Mouse (Mus musculus): ENCODE results near the gene Ptk6.

The Ptk6 gene

DNA sequence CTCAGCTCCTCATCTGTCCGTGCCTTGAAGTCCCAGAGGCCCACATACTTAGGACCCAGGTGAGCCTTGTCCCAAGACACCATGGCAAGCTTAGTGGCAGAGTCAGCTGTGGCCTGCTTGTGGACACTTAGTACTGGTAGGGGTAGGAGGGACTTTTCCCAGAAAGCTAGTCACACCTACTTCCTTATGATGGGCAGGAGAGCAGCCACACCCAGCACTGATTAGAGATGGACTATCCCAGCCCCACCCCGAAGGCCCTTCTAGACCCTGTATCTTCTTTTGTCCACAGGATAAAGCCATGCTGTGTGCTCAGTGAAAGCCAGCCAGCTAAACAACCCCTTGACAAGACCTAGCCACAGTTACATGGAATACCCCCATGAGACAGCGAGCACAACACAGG lies at the start of gene Ptk6:
TSS of gene Ptk6 (minus strand) at position 368 of the 400 bp plus-strand sequence.
- DNase-seq: no peak

DNA sequence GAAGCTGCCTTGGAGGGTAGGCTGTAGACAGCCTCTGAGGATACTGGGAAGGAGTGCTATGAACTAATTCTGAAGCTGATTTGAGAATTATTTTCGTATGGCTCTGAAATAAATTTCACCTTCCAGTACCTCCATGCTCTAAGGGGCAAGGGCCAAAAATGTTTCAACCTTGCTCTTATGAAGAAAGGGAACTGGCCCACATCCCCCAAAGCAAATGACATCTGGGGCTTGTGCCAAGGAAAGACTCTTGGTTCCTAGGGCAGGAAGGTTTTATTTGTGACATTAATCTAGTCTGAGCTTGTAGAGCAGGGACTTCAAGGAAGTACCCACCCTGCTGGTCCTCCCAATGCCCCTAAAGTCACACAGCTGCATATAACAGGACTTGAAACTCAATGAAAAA lies 49.3 kb upstream of the Ptk6 start:
- DNase-seq: no peak

DNA sequence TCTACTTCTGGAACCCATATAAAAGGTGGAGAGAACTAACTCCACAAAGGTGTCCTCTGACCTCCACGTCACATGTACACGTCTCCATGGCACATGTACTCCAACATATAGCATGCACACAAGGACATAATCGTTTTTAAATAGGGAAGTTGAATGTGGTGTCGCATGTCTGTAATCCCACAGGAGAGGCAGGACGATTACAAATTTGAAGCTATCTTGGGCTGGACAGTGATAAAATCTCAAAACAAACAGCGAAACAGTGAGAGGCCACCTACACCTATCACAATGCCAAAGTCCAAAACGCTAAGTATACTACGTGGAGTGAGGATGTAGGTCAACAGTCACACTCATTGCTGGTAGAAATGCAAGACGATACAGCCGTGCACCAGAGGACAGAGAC lies 46.6 kb upstream of the Ptk6 start:
- no peak for DNase-seq

DNA sequence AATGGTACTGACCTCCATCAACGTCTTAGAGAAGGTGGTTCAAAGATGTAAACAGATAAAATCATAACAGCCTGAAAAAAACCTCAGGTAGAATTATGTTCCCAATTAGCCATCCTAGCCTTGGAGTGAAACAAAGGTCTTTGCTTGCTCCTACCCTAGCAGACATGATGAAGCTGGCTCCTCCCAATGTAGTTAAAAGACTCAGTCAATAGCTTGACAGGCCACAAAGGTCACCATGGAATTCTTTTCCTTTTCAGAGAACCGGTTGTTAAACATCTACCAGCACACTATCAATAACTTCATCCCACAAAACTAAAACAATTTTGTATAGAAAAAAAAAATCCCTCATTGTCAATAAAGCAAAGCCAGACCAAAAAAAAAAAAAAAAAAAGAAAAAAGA lies 42.4 kb upstream of the Ptk6 start:
- no peak for DNase-seq

DNA sequence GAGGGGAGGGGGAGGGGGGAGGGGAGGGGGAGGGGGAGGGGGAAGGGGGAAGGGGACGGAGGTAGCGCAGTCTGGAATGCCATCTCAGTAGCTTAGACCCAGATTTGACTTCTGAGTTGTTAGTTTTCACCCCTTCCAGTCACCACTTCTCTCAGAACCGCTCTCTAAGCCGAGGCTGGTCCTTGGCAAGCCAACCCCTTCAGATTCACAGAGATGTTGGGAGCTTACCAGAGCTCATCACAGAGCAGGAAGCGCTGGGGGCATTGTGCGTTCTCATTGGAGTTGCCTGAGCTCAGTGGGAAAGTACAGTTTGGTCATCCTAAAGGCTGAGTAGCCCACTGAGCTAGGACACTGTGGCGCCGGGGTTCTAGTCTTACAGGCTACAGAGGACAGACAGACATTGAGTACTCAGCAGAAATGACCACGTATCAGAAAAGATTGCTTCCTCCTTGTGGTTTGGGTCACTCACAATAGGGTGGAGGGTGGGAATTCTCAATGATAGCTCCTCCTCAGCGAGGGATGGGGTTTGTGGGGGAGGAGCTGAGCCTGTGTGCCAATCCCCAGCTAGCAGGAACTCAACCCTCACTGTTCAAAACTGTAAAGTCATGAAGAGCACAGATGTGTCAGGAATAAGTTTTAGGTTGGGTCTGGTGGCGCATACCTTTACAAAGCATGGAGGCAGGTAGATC lies 41.3 kb upstream of the Ptk6 start:
- DNase-seq: no peak

DNA sequence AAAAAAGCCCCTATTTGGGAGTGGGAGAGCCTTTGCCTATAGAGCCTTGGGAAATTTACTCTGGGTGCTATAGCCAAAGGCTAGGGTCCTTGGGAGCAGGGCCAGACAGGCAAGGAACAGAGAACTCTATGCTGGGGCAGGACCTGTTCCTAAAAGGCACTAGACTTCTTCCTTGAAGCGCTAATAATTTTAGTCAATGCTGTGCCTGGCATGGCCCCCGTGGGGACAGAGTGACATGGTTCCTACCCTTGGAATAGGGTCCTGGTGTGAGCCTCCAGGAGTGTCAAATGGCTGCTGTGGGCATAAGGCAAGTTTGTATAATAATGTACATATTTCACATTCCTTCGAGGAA lies 39.7 kb upstream of the Ptk6 start:
- no peak for DNase-seq

DNA sequence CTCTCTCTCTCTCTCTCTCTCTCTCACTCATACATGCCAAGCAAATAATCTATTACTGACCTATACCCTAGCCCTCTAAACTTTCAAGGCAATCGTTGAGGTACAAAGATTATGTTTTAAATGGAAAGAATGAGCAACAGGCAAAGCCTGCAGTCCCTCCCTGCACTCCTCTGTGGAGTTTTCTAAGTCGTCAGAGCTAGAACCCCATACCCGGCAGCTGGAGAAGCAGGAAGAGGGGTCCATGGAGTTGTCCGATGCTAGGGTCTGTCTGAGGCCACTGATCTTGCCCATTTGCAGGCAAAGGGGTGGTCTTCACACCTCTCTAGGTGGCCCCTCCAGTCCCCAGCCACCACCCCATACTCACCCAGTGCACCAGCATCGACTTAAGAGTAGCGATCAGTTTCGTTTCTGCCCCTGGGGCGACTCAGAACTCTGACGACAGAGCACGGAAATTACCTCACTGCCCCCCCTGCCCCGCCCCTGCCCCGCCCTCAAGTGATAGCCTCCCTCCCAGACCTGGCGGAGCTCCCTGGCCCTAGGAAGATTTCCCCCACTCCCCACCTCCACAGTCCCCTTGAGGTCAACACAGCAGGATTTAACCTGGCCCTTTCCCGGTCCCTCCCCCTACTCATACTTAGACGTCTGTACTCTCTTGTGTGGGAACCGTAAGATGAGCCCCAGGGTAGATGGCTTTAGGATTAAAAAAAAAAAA lies 39.2 kb upstream of the Ptk6 start, which contains the start of gene Helz2:
TSS of gene Helz2 (minus strand) at position 426 of the 712 bp plus-strand sequence.
- no peak for DNase-seq

DNA sequence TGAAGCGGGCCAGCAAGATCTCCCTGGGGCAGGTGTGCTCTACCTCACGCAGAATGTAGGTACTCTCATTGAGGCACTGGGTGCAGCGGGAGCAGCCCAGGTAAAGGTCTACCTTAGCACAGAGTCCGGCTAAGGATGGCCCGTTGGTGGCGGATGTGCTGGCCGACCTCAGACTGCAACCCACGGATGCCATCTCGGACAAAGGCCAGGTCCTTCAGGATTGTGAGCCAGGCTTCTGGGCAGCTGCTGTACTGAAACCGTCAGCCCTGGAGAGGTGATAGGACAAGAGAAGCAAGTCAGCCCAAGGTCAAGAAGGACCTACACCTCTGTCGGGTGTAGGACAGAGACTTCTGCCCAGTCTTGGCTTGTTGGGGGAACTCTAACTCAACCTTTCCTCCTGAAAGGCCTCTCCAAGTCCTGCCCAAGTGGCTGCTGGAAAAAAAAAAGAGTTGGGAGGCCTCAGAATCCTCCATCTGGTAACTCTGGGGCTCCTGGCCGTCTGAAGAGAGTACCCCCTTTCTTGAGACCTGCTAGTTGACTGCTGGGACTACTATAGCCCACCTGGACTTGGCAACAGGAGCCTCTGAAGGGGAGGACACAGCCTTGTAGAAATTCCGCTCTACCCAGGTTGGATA lies 38.3 kb upstream of the Ptk6 start:
- DNase-seq: no peak

DNA sequence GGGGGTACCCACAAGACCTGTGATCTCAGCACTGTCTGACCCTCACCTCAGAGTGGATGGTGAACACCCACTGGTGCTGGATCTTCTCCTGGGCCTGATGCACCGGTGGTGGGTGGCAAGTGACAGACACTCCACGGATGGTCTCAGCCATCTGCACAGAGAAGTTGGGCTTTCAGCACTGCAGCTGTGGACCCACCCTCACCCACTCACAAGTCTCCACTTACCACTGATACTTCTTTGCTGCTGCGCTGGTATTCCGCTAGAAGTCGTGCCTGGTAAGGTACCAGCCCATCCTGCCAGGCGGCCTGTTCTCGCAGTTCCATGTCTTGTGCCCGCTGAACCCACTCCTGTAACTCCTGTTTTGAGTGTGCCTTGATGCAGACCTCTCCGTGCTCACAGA lies 36.7 kb upstream of the Ptk6 start:
- DNase-seq: no peak

DNA sequence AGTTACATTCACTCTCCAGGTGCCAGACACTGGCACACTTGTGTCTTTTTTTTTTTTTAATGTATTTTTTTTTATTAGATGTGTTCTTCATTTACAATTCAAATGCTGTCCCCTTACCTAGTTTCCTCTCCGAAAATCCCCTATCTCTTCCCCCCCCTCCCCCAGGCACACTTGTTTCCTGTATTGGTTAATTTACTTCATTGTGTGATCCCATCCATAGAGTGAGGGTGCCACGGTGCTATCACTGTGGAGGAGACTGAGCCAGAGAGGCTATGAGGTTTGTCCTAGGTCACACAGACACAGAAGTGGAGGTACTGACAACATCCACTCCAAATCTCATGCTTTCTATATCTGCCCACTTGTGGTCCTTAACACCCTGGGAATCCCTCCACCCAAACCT lies 36.3 kb upstream of the Ptk6 start:
- no peak for DNase-seq

DNA sequence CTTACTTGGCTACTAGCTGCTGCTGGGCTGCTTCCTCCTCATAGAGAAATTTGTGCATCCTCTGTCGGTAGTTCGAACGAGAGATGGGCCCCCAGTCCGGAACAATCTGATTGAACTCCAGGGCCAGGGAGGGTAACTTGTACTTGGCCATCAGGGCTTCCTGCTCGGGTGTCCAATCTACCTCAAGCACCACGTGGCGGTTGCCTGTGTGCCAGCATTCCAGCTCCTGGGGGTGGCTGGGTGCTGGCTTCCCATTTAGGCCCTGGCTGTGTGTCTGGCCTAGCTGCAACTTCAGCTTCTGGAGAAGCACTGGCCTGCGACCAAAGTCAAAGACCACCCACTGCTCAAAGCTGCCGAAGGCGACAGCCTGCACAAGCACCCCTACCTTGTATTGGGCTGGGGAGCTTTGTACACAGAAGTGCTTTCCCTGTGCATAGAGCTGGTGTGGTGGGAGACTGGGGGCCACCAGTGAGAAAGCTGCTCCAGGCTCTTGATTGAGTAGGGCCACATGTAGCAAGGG lies 35.6 kb upstream of the Ptk6 start:
- DNase-seq: no peak

DNA sequence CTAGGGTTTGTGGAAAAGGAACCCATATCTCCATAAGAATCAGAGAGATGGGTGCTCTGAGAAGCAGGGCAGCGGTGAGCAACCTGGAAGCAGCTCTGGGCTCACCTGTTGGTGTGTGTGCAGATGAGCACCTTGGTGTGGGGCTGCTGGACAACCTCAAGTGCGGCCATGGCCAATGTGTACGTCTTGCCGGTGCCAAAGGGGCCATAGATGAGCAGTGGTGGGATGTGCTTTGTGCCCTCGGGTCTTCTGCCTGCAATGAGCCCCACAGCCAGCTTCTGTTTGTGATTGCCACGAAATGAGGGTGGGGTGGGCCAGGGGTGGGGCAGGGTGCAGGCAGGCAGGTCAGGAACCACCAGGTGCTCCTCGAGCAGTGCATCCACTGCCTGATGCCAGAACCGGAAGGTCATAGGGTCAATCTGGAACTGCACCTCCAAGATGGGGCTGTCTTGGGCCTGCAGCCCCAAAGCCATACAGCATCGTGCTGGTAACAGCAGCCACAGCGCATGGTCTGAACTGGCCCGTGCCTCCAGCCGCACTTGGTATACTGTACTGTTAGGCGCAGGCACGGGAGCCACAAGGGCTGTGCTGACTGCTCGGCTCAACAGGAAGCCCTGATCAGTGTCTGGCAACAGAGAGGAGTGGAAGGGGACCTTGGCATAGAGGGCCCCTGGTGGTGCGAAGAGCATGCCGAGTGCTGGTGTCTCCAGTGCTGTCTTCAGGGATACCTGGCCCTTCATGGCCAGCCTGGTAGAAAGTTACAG lies 34.8 kb upstream of the Ptk6 start:
- no peak for DNase-seq

DNA sequence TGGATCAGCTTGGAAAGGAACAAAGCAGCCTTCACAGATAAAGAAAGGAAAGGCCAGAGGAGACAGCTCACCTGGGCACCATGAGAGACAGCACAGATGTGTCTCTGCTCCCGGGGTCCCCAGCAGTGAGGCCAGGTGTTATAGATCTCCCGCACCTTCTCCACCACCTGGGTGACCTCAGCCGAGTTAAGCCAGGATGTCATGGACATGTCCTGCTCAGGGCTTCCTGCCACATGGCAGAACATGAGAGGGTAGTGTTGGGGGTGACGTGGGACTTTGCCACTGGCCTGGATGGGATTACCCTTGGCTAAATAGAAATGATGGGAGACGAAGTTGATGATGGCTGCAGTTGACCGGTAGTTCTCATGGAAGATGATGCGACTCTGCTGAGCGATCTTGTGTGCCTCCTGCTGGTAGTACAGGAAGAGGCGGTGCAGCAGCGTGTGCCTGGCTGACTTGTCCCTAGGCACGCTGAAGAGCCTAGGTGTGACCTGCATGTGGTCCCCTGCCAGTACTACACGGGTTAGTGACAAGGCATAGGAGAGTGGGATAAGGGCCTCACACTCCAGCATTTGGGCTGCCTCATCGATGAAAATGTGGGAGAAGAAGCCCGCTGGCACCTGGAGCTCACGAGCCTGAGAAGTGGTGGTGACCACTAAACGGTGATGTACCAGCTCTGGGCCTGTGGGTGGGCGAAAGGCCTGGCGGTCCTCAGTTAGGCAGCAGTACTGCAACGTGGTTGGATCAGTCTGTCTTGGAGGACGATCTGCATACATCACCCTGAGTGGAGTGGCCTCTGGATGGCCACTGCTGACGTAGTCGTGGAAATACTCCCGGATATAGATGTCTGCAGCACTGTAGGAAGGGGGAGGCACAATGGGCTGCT lies 33.3 kb upstream of the Ptk6 start:
- no peak for DNase-seq

DNA sequence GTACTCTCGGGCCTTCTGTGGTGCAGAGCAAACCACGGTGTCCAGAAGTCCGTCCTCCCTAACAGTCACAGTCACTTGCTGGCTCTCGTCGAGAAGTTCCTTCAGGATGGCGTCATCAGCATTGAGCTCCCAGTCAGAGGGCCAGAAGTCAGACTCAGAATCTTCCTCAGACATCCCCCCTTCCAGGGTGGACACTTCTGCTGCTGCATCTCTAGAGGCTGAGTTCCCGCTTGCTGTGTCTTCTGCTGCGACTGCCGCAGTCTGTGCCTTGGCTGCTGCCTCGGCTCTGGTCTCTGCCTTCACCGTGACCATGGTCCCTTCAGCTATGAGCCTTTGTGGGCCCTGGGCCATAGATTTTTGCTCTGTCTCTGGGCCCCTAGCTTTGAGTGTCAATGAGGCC lies 32.1 kb upstream of the Ptk6 start:
- no peak for DNase-seq

DNA sequence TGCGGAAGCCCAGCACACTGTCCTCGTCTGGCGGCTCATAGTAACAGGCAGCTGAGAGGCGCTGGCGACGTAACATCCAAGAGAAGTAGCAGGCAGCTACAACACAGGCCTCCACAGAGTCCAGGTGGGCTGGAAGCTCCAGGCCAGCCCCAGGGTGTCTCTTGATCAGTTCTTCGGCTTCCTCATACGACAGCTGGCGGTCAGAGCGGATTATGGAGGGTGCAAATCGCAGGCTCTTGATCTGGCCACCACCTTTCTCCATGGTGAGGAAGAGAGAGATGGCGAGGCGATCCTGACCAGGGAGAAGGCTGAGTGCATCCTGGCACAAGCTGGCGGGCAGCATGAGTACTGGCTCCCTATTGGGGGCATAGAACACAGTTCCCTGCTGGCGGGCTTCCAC lies 30.9 kb upstream of the Ptk6 start:
- no peak for DNase-seq

DNA sequence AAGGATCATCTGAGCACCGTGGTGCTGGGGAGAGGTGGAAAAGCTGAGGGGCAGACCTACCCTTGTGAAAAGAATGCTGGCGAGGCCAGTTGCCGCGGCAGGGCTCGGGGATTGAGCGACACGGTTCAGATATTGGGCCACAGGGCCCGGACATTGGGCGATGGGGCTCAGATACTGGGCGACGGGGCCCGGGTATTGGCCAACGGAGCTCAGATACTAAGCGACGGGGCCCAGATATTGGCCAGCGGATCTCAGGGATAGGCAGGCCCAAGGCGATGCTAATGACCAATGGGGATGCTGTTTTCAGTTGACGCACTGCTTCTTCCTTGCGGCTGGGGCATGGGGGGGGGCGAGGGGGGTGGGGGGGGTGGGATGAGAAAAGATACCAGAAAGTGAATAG lies 28.6 kb upstream of the Ptk6 start:
- peak; percentile 40 to 68 for DNase-seq

DNA sequence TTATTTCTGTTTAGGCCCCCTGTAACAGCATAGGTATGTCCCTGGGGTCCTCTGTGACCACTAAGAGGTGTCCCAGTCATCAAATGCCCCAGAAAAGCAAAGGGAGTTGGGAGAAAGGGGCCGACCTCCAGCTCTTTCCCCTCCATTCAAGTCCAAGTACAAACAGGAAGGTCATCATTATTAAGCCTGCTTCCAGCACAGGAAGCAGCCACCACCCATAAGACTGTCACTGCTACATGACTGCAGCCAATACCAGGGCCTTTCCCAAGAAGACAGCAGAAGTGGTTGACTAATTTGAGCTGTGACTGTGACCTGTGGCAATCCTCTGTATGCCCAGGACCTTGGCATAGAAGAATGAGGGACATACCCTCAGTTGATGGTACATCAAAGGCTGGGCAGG lies 25.7 kb upstream of the Ptk6 start:
- DNase-seq: no peak

DNA sequence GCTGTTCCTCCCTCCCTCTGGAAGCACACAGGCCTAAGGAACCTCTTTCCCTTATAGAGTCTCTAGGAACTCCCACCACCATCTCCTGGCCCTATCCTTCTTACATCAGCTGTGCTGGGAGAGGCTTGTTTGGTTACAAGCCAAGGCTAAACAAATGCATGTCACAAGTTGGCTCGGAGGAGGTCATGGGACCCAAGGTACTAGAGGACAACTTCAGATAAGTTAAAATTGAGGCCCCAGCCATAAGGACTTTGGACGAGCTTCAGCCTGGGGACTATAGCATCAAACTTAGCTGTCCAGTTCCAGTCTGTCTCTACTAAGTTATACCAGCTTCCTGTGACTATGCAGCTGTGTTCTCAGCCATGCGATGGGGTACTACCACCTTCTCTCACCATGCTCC lies 24.5 kb upstream of the Ptk6 start:
- DNase-seq: no peak

DNA sequence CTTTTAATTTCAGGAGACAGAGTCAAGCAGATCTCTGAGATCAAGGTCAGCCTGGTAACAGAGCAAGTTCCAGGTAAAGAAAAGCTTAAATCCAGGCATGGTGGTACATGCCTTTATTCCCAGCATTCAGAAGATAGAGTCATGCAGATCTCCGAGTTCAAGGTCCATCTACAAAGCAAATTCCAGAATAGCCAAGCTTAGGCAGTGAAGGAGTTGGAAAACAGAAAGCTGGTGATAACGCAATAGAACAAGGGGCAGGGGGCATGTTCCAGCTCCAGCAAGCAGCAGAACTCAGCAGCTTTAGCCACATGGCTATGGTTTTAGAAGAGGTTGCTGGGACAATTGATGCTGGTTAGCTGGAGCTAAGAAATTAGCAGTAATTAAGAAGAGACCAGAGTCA lies 22.4 kb upstream of the Ptk6 start:
- DNase-seq: no peak

DNA sequence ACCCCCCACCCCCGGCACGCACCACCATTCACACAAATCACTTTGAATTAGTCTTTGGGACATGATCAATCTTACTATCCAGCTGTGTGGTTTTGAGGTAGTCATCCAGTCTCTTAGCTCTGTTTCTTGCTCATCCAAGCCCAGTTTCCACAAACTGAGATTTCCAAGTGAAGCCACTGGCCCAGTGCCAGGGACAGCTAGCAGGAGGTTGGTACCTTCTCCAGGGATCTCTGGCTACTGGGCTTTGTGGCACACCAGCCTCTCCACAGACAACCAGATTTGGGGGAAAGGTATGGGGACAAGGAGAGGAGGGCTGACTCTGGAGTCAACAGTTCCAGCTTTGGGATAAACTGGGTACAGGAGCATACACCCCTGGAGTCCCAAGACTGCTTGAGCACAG lies 17.8 kb upstream of the Ptk6 start:
- DNase-seq: peak in 1 of 2 experiments; percentile 45

DNA sequence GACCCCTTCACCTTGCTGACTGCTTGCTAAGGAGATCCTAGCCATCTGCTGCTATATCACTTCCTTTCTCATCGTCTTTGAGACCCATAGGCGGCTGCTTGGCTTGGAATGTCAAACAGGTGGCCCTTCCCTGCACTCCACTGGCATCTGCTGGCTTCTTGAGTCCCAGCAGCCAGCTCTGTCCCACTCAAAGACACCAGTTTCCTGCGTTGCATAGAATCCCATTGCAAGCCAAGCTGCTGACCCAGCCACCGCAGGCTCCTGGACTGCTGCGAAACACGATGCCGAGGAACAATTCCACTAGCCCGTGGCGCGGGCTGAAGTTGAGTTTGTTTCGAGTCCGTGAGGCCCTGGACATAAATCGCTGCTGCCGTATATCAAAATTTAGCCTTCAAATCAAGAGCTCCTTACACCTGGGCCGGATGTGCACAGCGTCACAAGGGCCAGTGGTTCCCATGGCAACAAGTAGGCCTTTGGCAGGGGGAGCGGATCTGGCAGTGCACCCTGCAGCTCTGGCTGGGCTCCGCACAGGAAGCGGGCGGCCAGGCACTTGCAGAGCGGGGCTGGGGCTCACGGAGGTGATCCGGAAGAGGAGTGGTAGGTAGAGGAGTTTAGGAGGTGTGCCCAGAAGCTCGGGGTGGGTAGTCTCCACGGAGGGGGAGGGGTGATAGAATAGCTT lies 17.1 kb upstream of the Ptk6 start, which contains the start of gene Fndc11:
TSS of gene Fndc11 (plus strand) at position 476 of the 679 bp plus-strand sequence.
- DNase-seq: peak; percentile 59 to 61
